Mouse (Mus musculus) brain, embryonic 18.5 days (tissue): ENCODE data around the gene Atxn2.

Source experiments
- DNase-seq: peaks from one replicate; pipeline ENCODE4 v3.0.0-alpha.2; 2012; ENCODE audit warnings: low read depth, low spot score

Atxn2 gene

GRCm38 (mm10) chr5:121815867-121816380, 104.8 kb downstream of the Atxn2 start:
- DNase-seq = no peak

- DNase-seq = no peak
Measured at GRCm38 (mm10) chr5:121816611-121817010, 105.5 kb downstream of the Atxn2 start.

GRCm38 (mm10) chr5:121817551-121817950, 106.4 kb downstream of the Atxn2 start:
- DNase-seq = no peak

- DNase-seq = no peak
Measured at GRCm38 (mm10) chr5:121818401-121818800, 107.3 kb downstream of the Atxn2 start.

GRCm38 (mm10) chr5:121818862-121819261, 107.7 kb downstream of the Atxn2 start:
- no peak for DNase-seq

GRCm38 (mm10) chr5:121819559-121819958, 108.4 kb downstream of the Atxn2 start:
- DNase-seq = no peak

- no peak for DNase-seq
Measured at GRCm38 (mm10) chr5:121820161-121820560, 109.0 kb downstream of the Atxn2 start.

GRCm38 (mm10) chr5:121820657-121821056, 109.5 kb downstream of the Atxn2 start:
- DNase-seq = no peak

- no peak for DNase-seq
Measured at GRCm38 (mm10) chr5:121821116-121821515, 110.0 kb downstream of the Atxn2 start.

GRCm38 (mm10) chr5:121821552-121821951, 110.4 kb downstream of the Atxn2 start:
- no peak for DNase-seq

GRCm38 (mm10) chr5:121822786-121823505, 111.8 kb downstream of the Atxn2 start:
- DNase-seq = no peak

GRCm38 (mm10) chr5:121823668-121824067, 112.5 kb downstream of the Atxn2 start:
- DNase-seq = no peak

- no peak for DNase-seq
Measured at GRCm38 (mm10) chr5:121824121-121824520, 113.0 kb downstream of the Atxn2 start.

- DNase-seq = no peak
Measured at GRCm38 (mm10) chr5:121825606-121826005, 114.5 kb downstream of the Atxn2 start.

- DNase-seq = no peak
Measured at GRCm38 (mm10) chr5:121827876-121828275, 116.7 kb downstream of the Atxn2 start.

- no peak for DNase-seq
Measured at GRCm38 (mm10) chr5:121828491-121829432, 117.6 kb downstream of the Atxn2 start.

- no peak for DNase-seq
Measured at GRCm38 (mm10) chr5:121831002-121831601, 120.0 kb downstream of the Atxn2 start.

- no peak for DNase-seq
Measured at GRCm38 (mm10) chr5:121832376-121833155, 121.4 kb downstream of the Atxn2 start.

- DNase-seq = no peak
Measured at GRCm38 (mm10) chr5:121833159-121833558, 122.0 kb downstream of the Atxn2 start.

GRCm38 (mm10) chr5:121833572-121834240, 122.6 kb downstream of the Atxn2 start:
- DNase-seq = no peak

GRCm38 (mm10) chr5:121834241-121834606, 123.1 kb downstream of the Atxn2 start:
- no peak for DNase-seq
